Mouse (Mus musculus) hematopoietic multipotent progenitor cell, adult 10-12 weeks (in vitro differentiated cells): ENCODE measurements around the gene Esp31. TPM values are rescaled to one million over a fixed set of nuclear protein-coding genes. Genes with fewer than 3 reads are reported as not detected.

Experiments used
- polyA plus RNA-seq: library from polyadenylated mRNA; stranded (reverse); fragments of >175 nt; gene quantifications from 2 replicates; pipeline ENCODE4 v1.2.3, GENCODE M21; 2012; ENCODE audit warnings: low replicate concordance

Esp31 gene
- not detected in 2 replicates for polyA plus RNA-seq

DNA sequence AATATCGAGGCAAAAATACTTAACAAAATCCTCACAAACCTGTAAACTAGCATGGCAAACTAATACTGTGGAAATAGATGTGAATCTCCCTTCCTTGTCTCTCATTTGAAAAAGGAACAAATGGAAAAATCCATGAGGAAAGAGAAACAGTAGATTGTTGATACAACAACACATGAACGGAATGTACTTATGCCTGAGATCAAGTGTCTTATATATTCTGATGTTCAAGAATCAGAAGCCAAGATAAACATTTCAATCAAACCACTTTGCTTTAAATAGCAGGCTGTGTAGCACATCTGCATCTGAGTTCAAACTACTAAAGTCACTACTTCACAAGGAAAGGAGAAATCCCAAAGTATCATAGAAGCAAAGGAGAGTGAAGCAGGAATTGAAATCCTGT, at the start of gene Esp31:
Esp31 (plus strand) TSS at position 301 of the 400 bp plus-strand sequence.

Other genes with a start within 250 kb of the Esp31 start
- gene Esp36, start 219.3 kb upstream of the Esp31 start, polyA plus RNA-seq = not detected in 2 replicates
- gene Esp34, start 85.3 kb upstream of the Esp31 start, polyA plus RNA-seq = not detected in 2 replicates